Mouse (Mus musculus): ENCODE results near the gene Exoc6b.

The Exoc6b gene

DNA sequence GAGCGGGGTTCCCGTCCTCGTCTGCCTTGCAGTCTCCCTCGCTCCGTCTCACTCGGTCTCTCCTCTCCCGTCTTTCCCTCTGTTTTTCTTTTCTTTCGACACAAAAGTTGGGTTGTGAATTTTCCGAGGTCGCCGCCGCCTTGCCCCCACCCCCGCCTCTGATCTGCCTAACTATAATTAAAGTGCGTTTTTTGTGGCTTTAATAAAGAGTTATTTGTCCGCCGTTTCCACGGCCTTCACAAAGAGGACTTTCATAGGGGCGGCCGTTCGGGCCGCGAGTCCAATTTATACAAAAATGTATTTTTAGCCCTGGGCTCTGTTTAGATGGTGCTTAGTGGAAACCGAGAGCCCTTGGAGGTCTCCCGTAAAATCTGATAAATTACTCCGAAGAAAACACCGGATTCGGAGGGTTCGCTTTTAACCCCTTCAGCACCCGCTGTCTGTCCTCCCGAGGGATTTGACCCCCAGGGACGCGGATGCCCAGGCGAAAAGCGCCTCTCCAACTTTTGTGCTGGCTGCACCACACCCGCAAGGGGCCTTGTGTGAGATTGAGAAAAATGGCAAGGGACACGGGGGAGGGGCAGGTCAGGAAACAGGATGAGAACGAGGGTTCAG, 483.5 kb downstream of the Exoc6b start:
- no peak for DNase-seq (ENCODE audit: low read depth)

DNA sequence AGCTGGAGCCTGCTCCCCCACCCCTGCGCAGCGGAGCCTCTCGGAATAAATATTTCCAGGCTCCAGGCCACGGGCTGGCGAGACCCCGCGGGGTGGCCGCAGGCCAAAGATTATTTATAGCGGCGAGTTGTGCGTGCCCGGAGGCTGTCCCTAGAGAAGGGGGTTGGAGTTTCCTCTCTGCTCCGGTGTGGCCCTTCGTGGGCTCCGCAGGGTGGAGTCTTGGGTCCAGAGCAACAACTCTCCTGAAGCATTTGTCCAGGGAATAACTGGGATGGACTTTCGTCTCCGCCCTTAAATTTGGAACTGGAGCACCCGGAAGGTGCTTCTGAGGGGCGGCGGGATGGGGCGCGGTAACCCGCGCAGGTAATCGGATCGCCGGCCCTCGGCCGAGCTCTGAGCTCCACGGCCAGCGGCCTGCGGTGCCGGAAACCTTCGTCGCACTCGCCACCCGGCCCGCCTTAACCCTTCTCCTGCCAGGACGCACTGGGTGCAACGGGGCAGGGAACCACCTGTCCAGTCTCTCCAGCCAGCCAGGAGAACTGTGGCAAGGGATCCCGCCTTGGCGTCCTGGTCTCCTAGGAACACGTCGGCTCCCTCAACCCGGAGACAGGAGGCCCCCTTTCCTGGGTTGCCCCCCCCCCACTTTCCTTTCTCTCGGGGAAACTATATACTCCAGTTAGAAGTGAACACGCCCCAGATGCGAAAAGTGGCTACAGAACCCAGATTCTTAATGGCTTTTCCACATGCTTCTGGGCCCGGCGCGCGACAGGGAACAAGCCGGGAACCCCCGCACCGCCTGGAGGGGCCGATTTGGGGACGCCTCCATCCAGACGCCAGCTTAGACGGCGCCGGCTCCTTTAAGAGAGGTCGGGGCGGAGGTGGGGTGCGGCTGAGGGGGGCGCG, 484.3 kb downstream of the Exoc6b start:
- no peak for DNase-seq (ENCODE audit: low read depth)

- DNase-seq (ENCODE audit: low read depth): no peak
Measured at GRCm38 (mm10) chr6:84583841-84584782, 485.2 kb downstream of the Exoc6b start.

- peak; percentile 19 for DNase-seq (ENCODE audit: low read depth)
Measured at GRCm38 (mm10) chr6:84583371-84583770, 485.9 kb downstream of the Exoc6b start.

DNA sequence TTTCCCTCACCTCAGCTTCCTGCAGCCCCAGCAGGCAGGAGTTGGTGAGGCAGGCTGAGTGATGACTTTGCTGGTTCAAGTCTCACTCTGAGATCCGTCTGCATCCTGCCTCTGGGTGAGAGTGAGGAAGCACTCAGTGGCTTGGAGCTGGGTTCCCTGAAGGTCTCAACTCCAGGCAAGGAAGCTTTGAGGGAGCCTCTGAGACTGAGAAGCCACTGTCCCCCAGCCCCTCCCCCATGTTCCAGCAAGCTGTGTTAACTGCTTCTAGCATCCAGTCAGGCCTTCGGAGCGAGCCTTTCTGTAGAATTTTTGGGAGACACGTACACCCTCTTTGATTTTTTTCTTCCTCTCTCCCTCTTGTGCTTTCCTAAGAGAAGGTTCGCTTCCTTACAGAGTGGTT, 486.5 kb downstream of the Exoc6b start:
- DNase-seq (ENCODE audit: low read depth): no peak

GRCm38 (mm10) chr6:84581833-84582445, 487.4 kb downstream of the Exoc6b start:
- DNase-seq (ENCODE audit: low read depth): no peak

DNA sequence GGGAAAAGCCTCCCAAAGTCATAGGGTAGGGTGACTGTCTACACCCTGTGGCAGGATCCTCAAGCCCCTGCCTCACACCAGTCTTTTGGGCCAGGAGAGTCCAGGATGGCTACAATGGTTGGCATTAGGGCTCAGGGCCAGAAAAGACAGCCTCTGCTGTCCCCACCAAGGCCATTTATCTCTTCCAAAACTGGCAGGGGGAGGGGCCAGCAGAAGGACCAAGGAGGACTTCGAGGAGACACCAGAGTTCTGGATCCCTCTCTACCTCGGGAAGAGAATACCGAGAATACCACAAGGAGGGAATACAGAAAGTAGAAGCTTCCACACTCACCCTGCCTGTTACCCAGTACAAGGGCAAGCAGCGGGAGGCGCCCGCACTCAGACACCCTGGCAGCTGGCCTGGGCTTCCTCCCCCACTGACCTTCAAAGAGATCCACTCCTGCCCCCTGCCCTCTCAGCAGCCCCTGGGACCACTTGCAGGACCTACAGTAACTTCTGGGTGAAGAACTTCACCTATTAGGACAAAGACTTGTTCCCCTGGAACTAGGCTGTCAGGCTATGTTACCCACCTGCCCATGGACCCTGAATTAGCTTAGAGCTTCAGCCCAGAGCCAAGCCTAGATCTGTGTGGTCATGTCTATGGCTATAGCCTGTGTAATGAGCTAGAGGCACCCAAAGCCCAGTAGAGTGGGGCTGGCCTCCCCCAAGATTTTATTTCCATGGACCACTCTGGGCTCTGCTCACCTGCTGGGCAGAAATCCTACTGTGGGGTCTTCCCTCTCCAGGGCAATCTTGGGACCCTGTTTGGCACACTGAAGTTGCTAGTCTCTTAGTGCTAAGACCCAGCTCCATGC, 488.1 kb downstream of the Exoc6b start:
- DNase-seq (ENCODE audit: low read depth): no peak

DNA sequence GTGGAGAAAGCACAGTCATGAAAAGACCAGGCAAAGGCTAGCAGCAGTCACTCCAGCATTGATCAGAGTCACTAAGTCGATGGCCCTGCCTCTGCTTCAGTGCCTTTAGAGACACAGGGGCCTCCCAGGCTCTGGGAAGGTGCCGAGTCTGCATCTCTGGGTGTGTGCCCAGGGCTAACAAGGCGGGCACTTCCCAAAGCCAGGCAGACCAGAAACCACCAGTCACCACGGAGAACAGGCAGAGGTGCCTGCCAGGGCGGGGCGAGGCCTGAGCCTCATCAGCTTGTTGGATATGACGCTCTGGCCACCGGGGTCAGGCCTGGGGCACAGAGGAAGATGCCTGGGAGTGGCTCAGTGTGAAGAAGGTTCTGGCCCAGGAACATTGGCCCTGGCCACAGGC, 489.8 kb downstream of the Exoc6b start:
- DNase-seq (ENCODE audit: low read depth): no peak

DNA sequence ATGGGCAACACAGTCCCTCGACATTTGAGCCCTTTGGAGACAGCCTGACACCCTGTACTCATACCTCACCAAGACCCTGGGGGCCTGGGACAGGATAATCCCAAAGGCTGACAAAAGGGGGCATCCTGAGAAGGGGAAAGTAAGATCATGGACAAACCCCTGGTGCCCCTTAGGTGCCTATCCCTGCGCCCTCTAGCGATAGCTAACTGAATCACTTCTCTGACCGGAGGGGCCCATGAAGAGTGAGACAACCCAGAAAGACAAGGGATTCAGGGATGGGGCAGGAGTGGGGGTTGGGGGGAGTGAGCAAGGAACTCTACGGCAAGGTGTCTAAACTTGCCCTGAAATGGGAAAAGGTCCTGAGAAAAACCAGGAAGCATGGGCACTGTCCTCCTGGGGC, 490.4 kb downstream of the Exoc6b start:
- peak; percentile 33 for DNase-seq (ENCODE audit: low read depth)

- no peak for DNase-seq (ENCODE audit: low read depth)
Measured at GRCm38 (mm10) chr6:84577898-84578297, 491.4 kb downstream of the Exoc6b start.

GRCm38 (mm10) chr6:84573905-84574660, 495.2 kb downstream of the Exoc6b start:
- no peak for DNase-seq (ENCODE audit: low read depth)

- no peak for DNase-seq (ENCODE audit: low read depth)
Measured at GRCm38 (mm10) chr6:84570039-84570438, 499.3 kb downstream of the Exoc6b start.

DNA sequence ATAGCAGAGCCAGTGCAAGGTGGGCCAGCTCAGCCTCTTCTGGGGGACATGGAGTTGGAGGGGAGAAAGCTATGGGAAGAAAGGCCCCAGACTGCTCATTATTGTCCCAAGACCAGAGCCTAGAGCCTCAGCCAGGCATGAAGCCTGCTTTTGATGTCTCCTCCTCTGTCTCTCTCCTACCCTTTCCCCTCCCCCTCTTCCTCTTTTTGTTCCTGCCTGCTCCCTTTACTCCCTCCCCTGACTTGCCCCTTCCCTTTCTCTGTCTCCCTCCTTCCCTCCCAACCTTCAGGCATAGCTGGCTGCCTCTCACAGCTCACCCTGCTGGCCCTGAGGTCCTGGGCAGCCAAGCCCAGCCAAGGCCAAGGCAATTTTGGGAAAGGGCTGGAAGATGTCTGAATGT, 499.7 kb downstream of the Exoc6b start:
- DNase-seq (ENCODE audit: low read depth): no peak

DNA sequence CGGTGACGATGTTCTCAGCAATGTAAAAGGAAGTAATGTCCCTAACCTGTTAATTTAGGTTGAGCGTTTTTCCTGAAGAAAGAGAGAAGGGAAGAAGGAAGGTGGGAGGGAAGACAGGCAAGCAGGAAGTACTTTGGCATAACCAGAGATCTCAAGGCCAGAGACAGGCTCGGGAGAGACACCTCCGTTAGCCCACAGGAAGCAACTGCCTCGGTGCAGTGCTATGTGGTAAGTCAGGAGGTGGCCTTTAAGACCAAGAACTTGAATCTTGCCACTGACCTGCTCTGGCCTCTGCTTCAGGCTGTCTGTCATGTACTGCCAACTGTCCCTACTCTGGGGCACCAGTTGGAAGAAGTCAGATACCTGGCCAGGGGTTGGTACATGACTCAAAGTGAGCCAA, 500.4 kb downstream of the Exoc6b start:
- no peak for DNase-seq (ENCODE audit: low read depth)
